Mouse (Mus musculus) megakaryocyte, embryonic 14.5 days (primary cell): Measurements from ENCODE around the gene Pum1.

Experiments
- FLI1 ChIP-seq: IDR thresholded peaks from 2 replicates; pipeline ENCODE4 v1.6.1; 2012; ENCODE audit warnings: low read length, inconsistent platforms, mixed read lengths
- GATA1 ChIP-seq: IDR thresholded peaks from 3 replicates; pipeline ENCODE4 v1.6.1; 2012; ENCODE audit warnings: mixed read lengths, low read length, inconsistent platforms, borderline replicate concordance

GRCm38 (mm10) chr4:130694982-130695381 is 31.9 kb downstream of the Pum1 start:
- TF ChIP-seq GATA1 (no peak), FLI1 (no peak)
